Mouse (Mus musculus) heart, embryonic 14.5 days (tissue): ENCODE measurements at regions not wholly inside any gene's neighbourhood (a gene's known extent, or its start where the extent isn't known, plus 50 kb on each side); places are given as distances from the start of the nearest gene placed in this dataset.

Experiments used
- ATAC-seq: fragments of 200-750 bp; cut with Nextera tagmentation; 2 replicates; pipeline ENCODE4 v1.8.0; 2017; ENCODE audit warnings: low read depth, moderate TSS enrichment; ENCODE audit not compliant: insufficient number of reproducible peaks, insufficient read depth, low FRiP score
- H3K27ac ChIP-seq, 2 experiments: fragments of 200-500 bp in 1 of 2; fragments of 300-500 bp in 1 of 2; sonication (generic) in 1 of 2; replicated peaks in 1 of 2; 2 replicates each; pipeline ENCODE4 v1.5.1; 2012 to 2014; ENCODE audit warnings: low read depth in 2 of 2, low read length in 2 of 2, control low read depth in 1 of 2, mild to moderate bottlenecking in 1 of 2, mixed read lengths in 1 of 2; ENCODE audit not compliant: control insufficient read depth in 1 of 2, insufficient read depth in 1 of 2
- H3K27me3 ChIP-seq: fragments of 300-500 bp; sonication (generic); 2 replicates; pipeline ENCODE4 v1.6.1; 2014; ENCODE audit warnings: mild to moderate bottlenecking, low read length, control low read depth; ENCODE audit not compliant: control insufficient read depth, insufficient read depth
- H3K36me3 ChIP-seq: fragments of 300-500 bp; sonication (generic); 2 replicates; pipeline ENCODE4 v1.6.1; 2014; ENCODE audit warnings: mild to moderate bottlenecking, control low read depth, low read length, mixed read lengths; ENCODE audit not compliant: control insufficient read depth, insufficient read depth
- H3K4me1 ChIP-seq, 2 experiments: fragments of 200-500 bp in 1 of 2; fragments of 300-500 bp in 1 of 2; sonication (generic) in 1 of 2; 2 replicates each; pipeline ENCODE4 v1.6.1; 2012 to 2014; ENCODE audit warnings: low read length in 2 of 2, control low read depth in 1 of 2, mixed read lengths in 1 of 2; ENCODE audit not compliant: control insufficient read depth in 2 of 2, insufficient read depth in 2 of 2
- H3K4me2 ChIP-seq: fragments of 300-500 bp; sonication (generic); 2 replicates; pipeline ENCODE4 v1.6.1; 2014; ENCODE audit warnings: mild to moderate bottlenecking, low read length
- H3K4me3 ChIP-seq, 2 experiments: fragments of 200-500 bp in 1 of 2; fragments of 300-500 bp in 1 of 2; sonication (generic) in 1 of 2; 2 replicates each; pipeline ENCODE4 v1.5.1; 2012 to 2014; ENCODE audit warnings: low read length in 2 of 2, mild to moderate bottlenecking in 2 of 2, control low read depth in 1 of 2, low read depth in 1 of 2, moderate library complexity in 1 of 2; ENCODE audit not compliant: control insufficient read depth in 1 of 2, insufficient read depth in 1 of 2
- H3K9ac ChIP-seq: fragments of 300-500 bp; sonication (generic); 2 replicates; pipeline ENCODE4 v1.6.1; 2014; ENCODE audit warnings: mild to moderate bottlenecking, low read length
- H3K9me3 ChIP-seq: fragments of 300-500 bp; sonication (generic); 2 replicates; pipeline ENCODE4 v1.6.1; 2016; ENCODE audit warnings: low read length, control low read depth; ENCODE audit not compliant: control insufficient read depth
- WGBS: fragments of 180-500 bp; shearing (Covaris S2); extraction: QIAGEN DNeasy Blood & Tissue Kit; methylation state at CpG from one replicate; pipeline ENCODE4 v1.1.7; 2014; 5-methylcytosine and 5-hydroxymethylcytosine counted together

DNA sequence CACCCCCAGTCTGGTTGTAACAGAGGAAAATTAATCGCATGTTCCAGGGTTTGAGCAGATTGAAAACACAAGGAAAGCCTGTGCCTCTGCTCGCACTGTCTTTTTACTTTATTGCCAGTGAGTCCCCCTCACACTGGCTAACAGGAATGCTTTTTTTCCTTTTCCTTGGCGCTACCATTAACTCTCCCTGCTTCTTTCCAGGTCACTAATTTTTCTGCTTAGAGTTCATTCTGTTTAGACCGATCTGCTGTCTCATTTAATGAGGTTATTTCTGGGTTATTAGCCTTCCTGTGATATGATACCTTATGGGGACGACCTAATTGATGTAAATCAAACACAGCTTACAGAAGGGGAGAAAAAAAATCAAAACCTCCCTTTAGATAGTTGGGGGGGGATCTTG, 429.0 kb upstream of the Tshz3 start:
- no peaks in the 10 kb centered on the region for H3K36me3 ChIP-seq
- H3K27me3 ChIP-seq, result no peaks in the 10 kb centered on the region
- 62% methylated on average over 5 of the region's 5 CpGs for WGBS
- no peak for ATAC-seq
- H3K27ac ChIP-seq, result no peak overlapping the region
- no peak overlapping the region for H3K4me2 ChIP-seq
- no peak overlapping the region for H3K9ac ChIP-seq
- H3K4me1 ChIP-seq, result no peaks in the 10 kb centered on the region
- H3K4me3 ChIP-seq, result no peak overlapping the region
- H3K9me3 ChIP-seq, result no peaks in the 10 kb centered on the region

DNA sequence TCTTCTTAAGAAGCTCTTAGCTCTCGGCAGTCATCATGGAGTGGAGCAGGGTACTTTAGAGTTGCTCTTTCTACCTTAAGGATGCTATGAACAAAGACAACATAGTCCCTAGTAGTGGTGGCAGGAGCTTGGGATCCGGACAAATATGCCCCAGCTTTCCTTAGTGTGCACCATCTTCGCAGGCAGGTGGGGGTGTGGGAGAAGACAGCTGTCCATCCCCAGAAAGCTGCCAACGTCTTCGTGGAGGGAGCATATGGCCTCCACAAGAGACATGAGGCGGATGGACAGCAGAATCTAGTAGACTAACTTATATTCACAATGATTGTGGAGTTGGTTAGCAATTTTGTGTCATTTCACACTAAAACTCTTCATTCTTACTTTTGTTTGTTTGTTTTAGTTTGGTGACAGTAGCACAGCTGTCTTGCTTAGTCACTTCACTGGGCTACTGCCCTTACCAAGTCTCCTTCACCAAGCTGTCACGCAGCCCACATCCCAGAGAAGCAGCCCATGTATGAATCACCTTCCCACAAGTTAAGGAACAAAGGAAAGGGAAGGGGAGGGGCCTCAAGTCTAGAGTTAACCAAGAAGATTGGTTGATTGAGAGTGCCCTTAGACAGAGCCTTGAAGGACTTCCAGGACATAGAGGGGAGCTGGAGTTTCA, 432.6 kb upstream of the Tshz3 start:
- no peak overlapping the region for H3K4me2 ChIP-seq
- H3K27ac ChIP-seq, result no peak overlapping the region
- no peak overlapping the region for H3K4me3 ChIP-seq
- H3K36me3 ChIP-seq, result no peaks in the 10 kb centered on the region
- no peaks in the 10 kb centered on the region for H3K4me1 ChIP-seq
- 83% methylated on average over 7 of the region's 7 CpGs for WGBS
- no peak overlapping the region for H3K9ac ChIP-seq
- no peaks in the 10 kb centered on the region for H3K9me3 ChIP-seq
- H3K27me3 ChIP-seq, result no peaks in the 10 kb centered on the region
- no peak for ATAC-seq

DNA sequence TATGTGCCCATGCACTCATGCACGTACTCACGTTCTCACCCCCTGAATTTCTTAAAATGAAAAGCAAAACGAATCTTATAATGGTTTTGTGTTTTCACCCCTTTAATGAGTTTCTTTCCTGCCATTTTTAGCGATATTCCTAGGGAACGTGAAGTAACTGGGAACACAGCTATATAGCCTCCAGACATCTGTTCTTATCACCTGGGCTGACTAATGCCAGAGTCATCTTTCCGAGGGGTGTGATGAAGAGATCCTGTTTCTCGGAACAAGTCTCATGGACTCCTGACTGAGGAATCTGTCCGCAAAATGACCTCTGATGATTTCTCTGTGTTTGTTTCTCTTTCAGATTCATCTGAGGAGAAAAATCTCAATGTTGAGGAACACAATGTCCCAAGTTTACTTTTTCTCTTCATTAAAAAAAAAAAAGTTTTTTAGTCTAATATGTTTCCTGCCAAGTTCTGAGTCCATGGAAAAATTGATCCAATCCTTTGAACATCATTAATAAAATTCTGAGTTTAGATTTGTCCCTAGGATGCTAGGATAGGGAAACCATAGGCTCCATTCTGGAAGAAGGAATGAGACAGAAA, 435.7 kb upstream of the Tshz3 start:
- H3K27me3 ChIP-seq, result no peaks in the 10 kb centered on the region
- no peak overlapping the region for H3K9ac ChIP-seq
- H3K9me3 ChIP-seq, result no peaks in the 10 kb centered on the region
- H3K36me3 ChIP-seq, result no peaks in the 10 kb centered on the region
- no peak for ATAC-seq
- H3K4me3 ChIP-seq, result no peak overlapping the region
- H3K4me1 ChIP-seq, result no peaks in the 10 kb centered on the region
- WGBS, result 61% methylated on average over 8 of the region's 8 CpGs
- no peak overlapping the region for H3K4me2 ChIP-seq
- H3K27ac ChIP-seq, result no peak overlapping the region

DNA sequence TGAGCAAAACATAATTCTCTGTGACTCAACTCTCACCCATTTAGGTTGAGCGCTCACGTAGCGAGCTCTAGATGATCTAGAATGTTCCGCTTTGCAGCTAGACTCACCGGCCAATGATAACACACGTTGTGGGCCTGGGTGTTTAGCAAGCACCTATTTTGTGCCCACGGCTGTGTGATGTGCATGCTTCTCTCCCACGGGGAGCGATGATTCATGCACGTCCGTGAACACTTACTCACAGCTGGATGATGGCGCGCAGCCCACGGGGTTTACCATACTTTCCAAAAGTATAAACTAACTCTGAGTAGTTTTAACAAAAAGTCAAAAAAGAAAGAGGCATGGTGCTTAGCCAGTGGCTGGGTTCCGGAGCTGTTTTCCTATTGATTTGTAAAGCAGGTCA, 440.8 kb upstream of the Tshz3 start:
- WGBS, result 92% methylated on average over 15 of the region's 15 CpGs
- no peak overlapping the region for H3K27ac ChIP-seq
- no peaks in the 10 kb centered on the region for H3K4me1 ChIP-seq
- no peak overlapping the region for H3K9ac ChIP-seq
- no peaks in the 10 kb centered on the region for H3K36me3 ChIP-seq
- ATAC-seq, result no peak
- no peaks in the 10 kb centered on the region for H3K27me3 ChIP-seq
- no peak overlapping the region for H3K4me3 ChIP-seq
- no peaks in the 10 kb centered on the region for H3K9me3 ChIP-seq
- H3K4me2 ChIP-seq, result no peak overlapping the region

DNA sequence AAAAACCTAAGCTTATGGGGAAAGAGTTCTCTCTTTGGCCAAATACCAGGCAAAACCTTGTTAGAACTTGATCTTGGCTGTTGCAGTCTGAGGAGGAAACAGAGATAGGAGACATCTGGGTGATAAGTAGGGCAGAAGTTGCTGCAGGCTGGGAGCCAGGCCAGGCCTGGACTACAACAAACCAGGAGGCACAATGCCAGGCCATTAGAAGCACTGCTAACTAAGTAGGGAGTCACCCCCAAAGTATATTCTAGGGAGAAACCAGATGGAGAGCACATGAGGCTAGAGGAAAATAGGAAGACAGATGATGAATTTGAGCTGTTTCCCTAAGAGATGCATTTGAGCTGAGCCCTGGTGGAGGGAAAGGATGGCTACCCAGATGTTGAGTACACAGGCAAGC, 444.6 kb upstream of the Zfp507 start:
- H3K4me2 ChIP-seq, result no peak overlapping the region
- no peaks in the 10 kb centered on the region for H3K36me3 ChIP-seq
- no peaks in the 10 kb centered on the region for H3K27me3 ChIP-seq
- no peak for ATAC-seq
- H3K4me3 ChIP-seq, result no peak overlapping the region
- H3K9ac ChIP-seq, result no peak overlapping the region
- H3K9me3 ChIP-seq, result peaks cover 5% of the 10 kb centered on the region; the same call in 1 of the 2 replicates
- no peak overlapping the region for H3K27ac ChIP-seq
- no peaks in the 10 kb centered on the region for H3K4me1 ChIP-seq

DNA sequence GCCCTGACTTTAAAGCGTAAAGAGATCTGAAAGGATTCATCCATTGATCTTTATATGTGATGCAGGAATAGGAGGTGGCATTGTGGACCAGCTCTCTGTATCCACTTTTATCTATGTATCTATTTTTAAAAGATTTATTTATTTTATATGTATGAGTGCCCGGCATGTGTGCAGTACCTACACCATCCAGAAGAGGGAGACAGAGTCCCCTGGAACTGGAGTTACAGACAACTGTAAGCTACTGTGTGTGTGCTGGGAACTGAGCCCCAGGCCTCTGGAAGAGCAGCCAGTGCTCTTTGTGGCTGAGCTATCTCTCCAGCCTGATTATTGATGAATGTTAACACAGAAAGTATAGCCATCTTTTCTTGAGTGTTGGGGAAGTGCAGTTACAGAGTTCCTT, 433.9 kb upstream of the Zfp507 start:
- Histone ChIP-seq H3K36me3 (no peaks in the 10 kb centered on the region), H3K4me1 (no peaks in the 10 kb centered on the region), H3K27ac (no peak overlapping the region), H3K4me3 (no peak overlapping the region), H3K4me2 (no peak overlapping the region), H3K27me3 (no peaks in the 10 kb centered on the region), H3K9me3 (peaks cover 3% of the 10 kb centered on the region; the same call in 1 of the 2 replicates), H3K9ac (no peak overlapping the region)
- no peak for ATAC-seq
- WGBS, result 90% methylated on average over 2 of the region's 2 CpGs

DNA sequence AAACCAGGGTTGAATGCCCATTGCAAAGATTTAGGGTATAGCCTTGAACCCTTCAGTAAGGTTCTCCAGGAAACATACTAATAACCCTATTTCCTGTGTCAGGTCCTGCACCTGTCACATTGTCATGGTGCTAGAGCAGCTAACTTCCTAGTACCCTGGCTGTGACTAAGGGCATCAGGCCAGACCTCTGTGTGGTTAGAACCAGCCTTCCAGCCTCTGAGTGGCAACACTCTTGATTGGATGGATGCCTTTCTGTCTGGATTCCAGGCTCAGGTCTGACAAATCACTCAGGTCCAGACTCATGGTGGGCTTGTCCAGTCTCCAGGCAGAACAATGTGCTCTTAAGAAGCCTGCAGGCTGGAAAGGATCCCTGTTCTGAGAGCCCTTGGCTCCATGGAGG, 426.2 kb upstream of the Zfp507 start:
- Histone ChIP-seq H3K9me3 (no peaks in the 10 kb centered on the region), H3K27ac (no peak overlapping the region), H3K27me3 (no peaks in the 10 kb centered on the region), H3K4me2 (no peak overlapping the region), H3K9ac (no peak overlapping the region), H3K36me3 (no peaks in the 10 kb centered on the region), H3K4me3 (no peak overlapping the region), H3K4me1 (no peaks in the 10 kb centered on the region)
- ATAC-seq, result no peak

DNA sequence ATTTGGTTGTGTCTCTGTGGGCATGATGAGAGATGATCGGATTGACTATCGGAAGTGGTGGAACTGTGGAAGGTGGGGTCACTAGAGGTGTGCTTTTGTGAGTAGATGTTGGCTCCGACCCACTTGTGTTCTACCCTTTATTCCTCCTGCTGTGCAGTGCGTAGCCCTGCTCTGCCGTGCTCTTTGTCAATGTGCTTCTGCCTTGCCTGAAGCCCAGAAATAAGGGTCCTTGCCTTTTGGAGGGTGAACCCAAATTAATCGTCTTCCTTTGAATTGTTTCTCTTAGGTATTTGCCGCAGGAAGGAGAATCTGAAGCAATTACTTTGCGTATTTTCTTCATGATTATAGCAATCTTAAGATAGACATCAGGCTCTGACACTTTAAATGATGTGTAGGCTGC, 421.6 kb upstream of the Zfp507 start:
- Histone ChIP-seq H3K4me2 (no peak overlapping the region), H3K9me3 (no peaks in the 10 kb centered on the region; the same call in 1 of the 2 replicates), H3K27ac (no peak overlapping the region), H3K4me1 (no peaks in the 10 kb centered on the region), H3K36me3 (no peaks in the 10 kb centered on the region), H3K4me3 (no peak overlapping the region), H3K27me3 (no peaks in the 10 kb centered on the region), H3K9ac (no peak overlapping the region)
- no peak for ATAC-seq
- 86% methylated on average over 8 of the region's 8 CpGs for WGBS
